Mouse (Mus musculus): ENCODE results near the gene Scarb1. TPM values are rescaled to one million over a fixed set of nuclear protein-coding genes. Genes with fewer than 3 reads are reported as not detected.

Scarb1 gene
- polyA plus RNA-seq, 1 experiment, result 16.8 TPM

GRCm38 (mm10) chr5:125271531-125272203 lies 69.2 kb downstream of the Scarb1 start:
- no peaks in the 10 kb centered on the region for H3K27me3 ChIP-seq (ENCODE audit: control insufficient read depth, insufficient read depth, low read length)
- H3K4me3 ChIP-seq (replicated peaks; ENCODE audit: insufficient read depth, low read depth, low read length), result no peak overlapping the region
- peak; percentile 80 to 86 for DNase-seq
- 9% methylated on average over 15 of the region's 15 CpGs for WGBS
- H3K27ac ChIP-seq (ENCODE audit: insufficient read depth, low read length), result no peak overlapping the region
- peak; percentile 93 for TF ChIP-seq CTCF (IDR thresholded peaks at IDR 0.05; ENCODE audit: borderline replicate concordance, insufficient read depth, low read depth, low read length)
- TF ChIP-seq POLR2A (IDR thresholded peaks at IDR 0.05; ENCODE audit: borderline replicate concordance, insufficient read depth, low read length), result no peak
- H3K4me1 ChIP-seq (ENCODE audit: control insufficient read depth, insufficient read depth, low read length), result peaks cover 11% of the 10 kb centered on the region

- DNase-seq, result peak; percentile 70 to 77
- WGBS, result 13% methylated on average over 12 of the region's 12 CpGs
These were observed 70.2 kb downstream of the Scarb1 start for GRCm38 (mm10) chr5:125270587-125271130.

GRCm38 (mm10) chr5:125269836-125270235 lies 71.1 kb downstream of the Scarb1 start:
- no peak overlapping the region for H3K4me3 ChIP-seq (replicated peaks; ENCODE audit: insufficient read depth, low read depth, low read length)
- TF ChIP-seq POLR2A (IDR thresholded peaks at IDR 0.05; ENCODE audit: borderline replicate concordance, insufficient read depth, low read length) (no peak), CTCF (IDR thresholded peaks at IDR 0.05; ENCODE audit: borderline replicate concordance, insufficient read depth, low read depth, low read length) (0 out of 2 replicates have a peak, but pooled peaks have one; percentile 14)
- 92% methylated on average over 7 of the region's 7 CpGs for WGBS
- peaks cover 12% of the 10 kb centered on the region; the same call in 1 of the 2 replicates for H3K4me1 ChIP-seq (ENCODE audit: control insufficient read depth, insufficient read depth, low read length)
- no peak for DNase-seq
- no peak overlapping the region for H3K27ac ChIP-seq (ENCODE audit: insufficient read depth, low read length)
- H3K27me3 ChIP-seq (ENCODE audit: control insufficient read depth, insufficient read depth, low read length), result no peaks in the 10 kb centered on the region

More at GRCm38 (mm10) chr5:125270587-125271130, 70.2 kb downstream of the Scarb1 start:
- H3K4me1 ChIP-seq (ENCODE audit: control insufficient read depth, insufficient read depth, low read length), result peaks cover 12% of the 10 kb centered on the region; the same call in 1 of the 2 replicates
- no peak overlapping the region for H3K4me3 ChIP-seq (replicated peaks; ENCODE audit: insufficient read depth, low read depth, low read length)
- TF ChIP-seq POLR2A (IDR thresholded peaks at IDR 0.05; ENCODE audit: borderline replicate concordance, insufficient read depth, low read length), result no peak
- TF ChIP-seq CTCF (IDR thresholded peaks at IDR 0.05; ENCODE audit: borderline replicate concordance, insufficient read depth, low read depth, low read length), result peak; percentile 93
- H3K27ac ChIP-seq (ENCODE audit: insufficient read depth, low read length), result no peak overlapping the region
- H3K27me3 ChIP-seq (ENCODE audit: control insufficient read depth, insufficient read depth, low read length), result no peaks in the 10 kb centered on the region

GRCm38 (mm10) chr5:125269399-125269798 lies 71.5 kb downstream of the Scarb1 start:
- TF ChIP-seq CTCF (IDR thresholded peaks at IDR 0.05; ENCODE audit: borderline replicate concordance, insufficient read depth, low read depth, low read length), result no peak
- no peak for TF ChIP-seq POLR2A (IDR thresholded peaks at IDR 0.05; ENCODE audit: borderline replicate concordance, insufficient read depth, low read length)
- WGBS, result 80% methylated on average over 8 of the region's 8 CpGs
- Histone ChIP-seq H3K27me3 (ENCODE audit: control insufficient read depth, insufficient read depth, low read length) (no peaks in the 10 kb centered on the region), H3K4me1 (ENCODE audit: control insufficient read depth, insufficient read depth, low read length) (peaks cover 12% of the 10 kb centered on the region; the same call in 1 of the 2 replicates), H3K27ac (ENCODE audit: insufficient read depth, low read length) (no peak overlapping the region), H3K4me3 (replicated peaks; ENCODE audit: insufficient read depth, low read depth, low read length) (no peak overlapping the region)
- no peak for DNase-seq

GRCm38 (mm10) chr5:125268033-125268765 lies 72.7 kb downstream of the Scarb1 start:
- peak; percentile 75 to 89 for DNase-seq
- no peaks in the 10 kb centered on the region for H3K27me3 ChIP-seq (ENCODE audit: control insufficient read depth, insufficient read depth, low read length)
- TF ChIP-seq CTCF (IDR thresholded peaks at IDR 0.05; ENCODE audit: borderline replicate concordance, insufficient read depth, low read depth, low read length), result peak; percentile 92
- TF ChIP-seq POLR2A (IDR thresholded peaks at IDR 0.05; ENCODE audit: borderline replicate concordance, insufficient read depth, low read length), result no peak
- H3K4me3 ChIP-seq (replicated peaks; ENCODE audit: insufficient read depth, low read depth, low read length), result no peak overlapping the region
- 15% methylated on average over 10 of the region's 10 CpGs for WGBS
- no peak overlapping the region for H3K27ac ChIP-seq (ENCODE audit: insufficient read depth, low read length)
- H3K4me1 ChIP-seq (ENCODE audit: control insufficient read depth, insufficient read depth, low read length), result peaks cover 12% of the 10 kb centered on the region; the same call in 1 of the 2 replicates

- Histone ChIP-seq H3K4me3 (replicated peaks; ENCODE audit: insufficient read depth, low read depth, low read length) (no peak overlapping the region), H3K27ac (ENCODE audit: insufficient read depth, low read length) (no peak overlapping the region), H3K27me3 (ENCODE audit: control insufficient read depth, insufficient read depth, low read length) (no peaks in the 10 kb centered on the region), H3K4me1 (ENCODE audit: control insufficient read depth, insufficient read depth, low read length) (peaks cover 12% of the 10 kb centered on the region; the same call in 1 of the 2 replicates)
- DNase-seq, result peak; percentile 74 to 77
- WGBS, result 6% methylated on average over 35 of the region's 35 CpGs
- TF ChIP-seq POLR2A (IDR thresholded peaks at IDR 0.05; ENCODE audit: borderline replicate concordance, insufficient read depth, low read length) (no peak), CTCF (IDR thresholded peaks at IDR 0.05; ENCODE audit: borderline replicate concordance, insufficient read depth, low read depth, low read length) (no peak)
These were observed 73.5 kb downstream of the Scarb1 start for GRCm38 (mm10) chr5:125267150-125267961.

- Histone ChIP-seq H3K27ac (ENCODE audit: insufficient read depth, low read length) (no peak overlapping the region), H3K4me1 (ENCODE audit: control insufficient read depth, insufficient read depth, low read length) (peaks cover 11% of the 10 kb centered on the region; the same call in 1 of the 2 replicates), H3K27me3 (ENCODE audit: control insufficient read depth, insufficient read depth, low read length) (no peaks in the 10 kb centered on the region), H3K4me3 (replicated peaks; ENCODE audit: insufficient read depth, low read depth, low read length) (no peak overlapping the region)
- no peak for DNase-seq
- WGBS, result 74% methylated on average over 9 of the region's 9 CpGs
- TF ChIP-seq CTCF (IDR thresholded peaks at IDR 0.05; ENCODE audit: borderline replicate concordance, insufficient read depth, low read depth, low read length) (no peak), POLR2A (IDR thresholded peaks at IDR 0.05; ENCODE audit: borderline replicate concordance, insufficient read depth, low read length) (no peak)
These were observed 74.8 kb downstream of the Scarb1 start for GRCm38 (mm10) chr5:125266128-125266527.

Measured in cerebellum, adult 2 months (tissue).